Mouse (Mus musculus) heart, embryonic 16.5 days (tissue): ENCODE results near the gene Nedd9. TPM values are rescaled to one million over a fixed set of nuclear protein-coding genes. Genes with fewer than 3 reads are reported as not detected.

ENCODE experiments used
- ATAC-seq: fragments of 200-750 bp; cut with Nextera tagmentation; replicated peaks from 2 replicates; pipeline ENCODE4 v1.8.0; 2017; ENCODE audit warnings: moderate number of reproducible peaks; ENCODE audit not compliant: insufficient read depth, low FRiP score; ENCODE audit errors: extremely low read depth
- H3K27ac ChIP-seq: fragments of 300-500 bp; sonication (generic); 2 replicates; pipeline ENCODE4 v1.5.1; 2014; ENCODE audit warnings: mild to moderate bottlenecking, low read length, control low read depth, moderate library complexity
- H3K27me3 ChIP-seq: fragments of 300-500 bp; sonication (generic); 2 replicates; pipeline ENCODE4 v1.6.1; 2014; ENCODE audit warnings: low read length, mixed read lengths; ENCODE audit not compliant: control insufficient read depth, insufficient read depth
- H3K36me3 ChIP-seq: fragments of 300-500 bp; sonication (generic); 2 replicates; pipeline ENCODE4 v1.6.1; 2014; ENCODE audit not compliant: control insufficient read depth, insufficient read depth
- H3K4me1 ChIP-seq: fragments of 300-500 bp; sonication (generic); 2 replicates; pipeline ENCODE4 v1.6.1; 2014; ENCODE audit warnings: low read length, mixed read lengths; ENCODE audit not compliant: control insufficient read depth, insufficient read depth
- H3K4me2 ChIP-seq: fragments of 300-500 bp; sonication (generic); 2 replicates; pipeline ENCODE4 v1.6.1; 2014; ENCODE audit warnings: low read depth, mild to moderate bottlenecking, control low read depth, low read length
- H3K4me3 ChIP-seq: fragments of 300-500 bp; sonication (generic); 2 replicates; pipeline ENCODE4 v1.5.1; 2014; ENCODE audit warnings: mild to moderate bottlenecking, control low read depth, low read length
- H3K9ac ChIP-seq: fragments of 300-500 bp; sonication (generic); 2 replicates; pipeline ENCODE4 v1.6.1; 2014; ENCODE audit warnings: low read length, control low read depth
- H3K9me3 ChIP-seq: fragments of 300-500 bp; sonication (generic); replicated peaks from 2 replicates; pipeline ENCODE4 v1.6.1; 2016; ENCODE audit warnings: low read length; ENCODE audit not compliant: control insufficient read depth
- WGBS: fragments of 180-500 bp; shearing (Covaris S2); extraction: QIAGEN DNeasy Blood & Tissue Kit; methylation state at CpG from one replicate; pipeline ENCODE4 v1.1.7; 2014; 5-methylcytosine and 5-hydroxymethylcytosine counted together
- polyA plus RNA-seq: library from polyadenylated mRNA; unstranded; fragments of >200 nt; fragmentation: Nextera tagmentation; extraction: Ambion mirVana; gene quantifications from 2 replicates; pipeline ENCODE4 v1.2.1, GENCODE M21; 2015

The Nedd9 gene
- polyA plus RNA-seq, 1 experiment from 2014 or later: 19.5 TPM

DNA sequence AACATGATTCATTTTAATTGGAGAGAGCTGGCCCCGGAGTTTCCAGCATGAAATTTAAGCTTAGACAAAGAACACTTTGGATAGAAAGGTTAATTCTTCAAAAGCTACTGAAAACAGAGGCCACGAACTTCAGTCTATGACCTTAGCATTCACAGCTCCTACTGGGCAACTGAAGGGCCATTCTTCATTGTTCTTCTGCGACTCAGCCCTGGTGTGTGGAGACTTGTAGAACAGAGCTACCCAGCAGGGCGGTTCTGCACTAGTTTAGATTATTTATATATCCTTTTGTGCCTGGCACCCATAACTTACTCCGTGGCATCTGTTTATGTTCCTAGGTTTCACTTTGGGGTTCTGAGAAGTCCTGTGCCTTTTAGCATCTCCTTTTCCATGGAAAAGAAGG lies 193.6 kb downstream of the Nedd9 start:
- Histone ChIP-seq H3K36me3 (no peaks in the 10 kb centered on the region), H3K27me3 (no peaks in the 10 kb centered on the region), H3K9me3 (peaks cover 3% of the 10 kb centered on the region; the same call in 1 of the 2 replicates), H3K27ac (no peak overlapping the region), H3K4me2 (no peak overlapping the region), H3K4me1 (no peaks in the 10 kb centered on the region), H3K4me3 (no peak overlapping the region), H3K9ac (no peak overlapping the region)
- 72% methylated on average over 5 of the region's 5 CpGs for WGBS
- ATAC-seq: no peak

DNA sequence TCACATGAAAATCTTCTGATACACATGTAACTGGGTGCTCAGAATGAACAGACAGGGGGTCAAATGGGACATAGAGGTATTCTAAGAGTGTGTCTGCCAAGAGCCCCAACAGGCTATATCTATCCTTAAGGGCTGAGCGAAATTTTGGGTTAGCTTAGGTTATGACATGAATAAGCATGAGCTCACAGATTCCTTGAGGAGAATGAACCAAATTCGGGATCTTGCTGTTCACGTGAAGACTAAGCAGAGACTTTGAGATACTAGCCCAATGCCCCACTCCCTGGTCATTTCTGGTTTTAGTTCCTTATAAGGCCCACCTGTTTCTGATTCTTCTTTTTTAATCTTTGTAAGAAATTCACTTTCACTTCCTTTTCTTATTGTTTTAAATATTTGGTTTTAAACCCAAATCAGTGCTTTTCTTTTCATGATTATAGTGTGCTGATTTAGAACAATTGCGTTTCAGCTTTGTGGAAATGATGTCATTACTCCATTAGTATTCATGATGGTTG lies 195.6 kb downstream of the Nedd9 start:
- no peaks in the 10 kb centered on the region for H3K27me3 ChIP-seq
- 78% methylated on average over 4 of the region's 4 CpGs for WGBS
- H3K36me3 ChIP-seq: no peaks in the 10 kb centered on the region
- no peaks in the 10 kb centered on the region for H3K4me1 ChIP-seq
- peaks cover 3% of the 10 kb centered on the region; the same call in 1 of the 2 replicates for H3K9me3 ChIP-seq
- no peak overlapping the region for H3K9ac ChIP-seq
- no peak overlapping the region for H3K27ac ChIP-seq
- H3K4me3 ChIP-seq: no peak overlapping the region
- H3K4me2 ChIP-seq: no peak overlapping the region
- no peak for ATAC-seq

DNA sequence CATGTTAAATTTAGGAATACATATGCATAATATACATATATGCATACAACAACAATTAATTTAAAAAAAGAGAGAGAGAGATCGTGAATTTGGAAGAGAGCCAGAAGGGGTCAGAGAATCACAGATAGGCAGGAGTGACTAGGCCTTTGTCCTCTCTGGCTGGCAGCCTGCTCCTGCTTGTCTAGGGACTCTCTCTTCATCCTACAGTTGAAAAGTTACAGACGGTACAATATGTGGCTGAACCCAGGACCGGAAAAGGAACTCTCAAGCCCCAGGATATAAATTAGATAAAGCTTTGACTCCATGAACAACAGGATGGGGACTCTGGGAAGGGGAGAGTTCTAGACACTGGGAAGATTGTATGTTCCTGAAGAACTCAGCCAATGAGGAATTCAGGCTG lies 200.9 kb downstream of the Nedd9 start:
- no peak overlapping the region for H3K4me3 ChIP-seq
- WGBS: 36% methylated on average over 3 of the region's 3 CpGs
- no peaks in the 10 kb centered on the region for H3K27me3 ChIP-seq
- H3K36me3 ChIP-seq: no peaks in the 10 kb centered on the region
- no peak overlapping the region for H3K27ac ChIP-seq
- no peaks in the 10 kb centered on the region for H3K4me1 ChIP-seq
- no peak overlapping the region for H3K9ac ChIP-seq
- no peak overlapping the region for H3K4me2 ChIP-seq
- no peak for ATAC-seq
- peaks cover under 1% of the 10 kb centered on the region; the same call in 1 of the 2 replicates for H3K9me3 ChIP-seq

DNA sequence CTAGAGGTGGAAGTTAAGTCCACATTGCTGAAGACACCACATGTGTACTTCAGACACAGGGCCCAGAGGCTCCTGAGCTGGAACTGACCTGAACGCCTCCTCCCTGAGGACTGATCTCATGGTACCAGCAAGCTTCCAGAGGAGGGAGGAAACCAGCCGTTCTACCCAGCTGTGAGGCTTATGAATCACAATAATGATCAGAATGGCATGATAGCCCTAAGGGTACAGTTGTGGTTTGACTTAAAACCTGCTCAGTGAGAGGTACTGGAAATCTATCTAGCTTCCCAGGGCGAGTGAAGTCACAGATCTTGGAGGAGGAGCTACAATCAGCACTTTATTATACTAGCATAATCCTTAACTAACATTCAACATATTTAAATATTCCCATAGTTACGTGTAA lies 201.7 kb downstream of the Nedd9 start:
- Histone ChIP-seq H3K9ac (no peak overlapping the region), H3K4me1 (no peaks in the 10 kb centered on the region), H3K4me3 (no peak overlapping the region), H3K36me3 (no peaks in the 10 kb centered on the region), H3K4me2 (no peak overlapping the region), H3K9me3 (no peaks in the 10 kb centered on the region), H3K27me3 (no peaks in the 10 kb centered on the region), H3K27ac (no peak overlapping the region)
- ATAC-seq: no peak
- 72% methylated on average over 4 of the region's 4 CpGs for WGBS

DNA sequence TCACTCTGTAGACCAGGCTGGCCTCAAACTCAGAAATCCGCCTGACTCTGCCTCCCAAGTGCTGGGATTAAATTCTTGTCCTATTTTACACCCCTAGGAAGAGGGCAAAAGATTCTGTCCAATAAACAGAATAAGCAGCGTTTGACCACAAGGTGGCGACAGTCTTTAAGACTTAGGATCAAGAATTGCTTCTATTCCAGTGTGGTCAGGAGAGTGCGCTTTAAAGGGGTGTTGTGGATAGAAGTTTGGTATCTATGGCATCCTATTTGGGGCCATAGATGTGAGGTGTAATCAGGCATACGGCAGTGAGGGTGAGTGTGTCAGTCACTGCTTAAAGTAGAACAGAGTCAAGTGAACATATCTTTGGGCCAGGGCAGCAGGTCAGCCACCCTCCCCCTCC lies 203.9 kb downstream of the Nedd9 start:
- Histone ChIP-seq H3K4me2 (no peak overlapping the region), H3K4me1 (no peaks in the 10 kb centered on the region), H3K27me3 (no peaks in the 10 kb centered on the region), H3K4me3 (no peak overlapping the region), H3K9me3 (no peaks in the 10 kb centered on the region), H3K9ac (no peak overlapping the region), H3K36me3 (no peaks in the 10 kb centered on the region), H3K27ac (no peak overlapping the region)
- no peak for ATAC-seq
- WGBS: 11% methylated on average over 5 of the region's 5 CpGs

DNA sequence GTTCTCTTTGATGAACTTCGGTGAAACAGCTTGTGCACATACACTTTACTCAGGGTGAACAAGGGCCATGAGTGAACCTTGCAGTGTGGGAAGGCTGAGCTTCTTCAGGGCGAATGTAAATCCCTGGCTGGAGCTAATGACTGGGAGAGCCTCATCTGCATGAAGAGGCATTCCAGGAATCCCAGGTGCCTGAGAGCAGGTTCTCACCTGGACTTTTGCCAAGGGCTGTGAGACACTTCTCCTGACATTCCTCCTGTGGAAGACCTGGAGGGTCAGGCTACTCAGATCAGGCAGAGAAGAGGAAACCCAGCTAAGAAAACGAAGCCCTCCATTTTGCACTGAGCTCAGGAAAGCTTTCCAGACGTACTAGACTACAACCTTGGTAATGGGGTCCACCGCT lies 206.5 kb downstream of the Nedd9 start:
- Histone ChIP-seq H3K36me3 (no peaks in the 10 kb centered on the region), H3K9me3 (no peaks in the 10 kb centered on the region), H3K27me3 (no peaks in the 10 kb centered on the region), H3K27ac (no peak overlapping the region), H3K4me2 (no peak overlapping the region), H3K9ac (no peak overlapping the region), H3K4me1 (no peaks in the 10 kb centered on the region), H3K4me3 (no peak overlapping the region)
- no peak for ATAC-seq
- 69% methylated on average over 5 of the region's 5 CpGs for WGBS

DNA sequence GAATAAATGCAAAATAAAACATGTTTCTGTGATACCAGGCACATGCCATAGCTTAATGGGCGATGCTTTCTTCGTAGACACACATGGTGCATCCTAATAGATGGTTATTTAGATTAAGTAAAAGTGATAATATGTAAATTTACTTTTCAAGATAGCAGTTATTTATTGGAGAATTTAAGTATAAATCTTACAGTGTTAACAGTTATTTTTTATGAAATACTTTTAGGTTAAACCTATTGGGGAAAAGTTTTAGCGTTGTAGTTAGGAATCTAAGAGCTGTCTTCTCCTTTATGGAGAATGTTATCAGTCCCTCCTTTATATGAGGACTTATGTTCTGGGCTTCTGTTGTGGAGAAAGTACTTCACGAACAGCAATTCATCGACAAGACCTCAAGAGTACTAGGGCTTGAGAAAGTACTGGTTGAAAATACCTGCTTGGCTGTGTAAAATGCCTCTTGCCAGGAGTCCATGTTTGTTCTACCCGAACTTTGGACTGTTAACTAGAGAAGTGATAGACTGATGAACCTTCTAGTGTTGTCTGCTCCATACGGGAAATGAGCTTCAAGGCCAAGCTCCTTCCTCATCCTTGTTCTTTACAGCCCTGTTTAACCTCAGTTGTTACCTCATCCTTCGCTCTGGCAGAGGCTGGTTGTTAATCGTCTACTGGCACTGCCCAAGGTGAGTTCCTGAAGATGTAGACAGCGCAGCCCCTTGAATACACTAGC lies 213.1 kb downstream of the Nedd9 start, which contains the start of gene Gm17364:
Gene Gm17364, minus strand, starts transcription at position 51 of the 724 bp plus-strand sequence.
- no peak within 1 kb of the TSS for H3K4me2 ChIP-seq
- H3K4me1 ChIP-seq: no peaks in the 10 kb centered on the region
- H3K36me3 ChIP-seq: peaks cover 11% of the 10 kb centered on the region
- no peaks in the 10 kb centered on the region for H3K9me3 ChIP-seq
- no peak within 1 kb of the TSS for H3K27ac ChIP-seq
- ATAC-seq: no peak
- H3K4me3 ChIP-seq: no peak within 1 kb of the TSS
- 90% methylated on average over 10 of the region's 10 CpGs for WGBS
- H3K27me3 ChIP-seq: no peaks in the 10 kb centered on the region
- H3K9ac ChIP-seq: no peak within 1 kb of the TSS

DNA sequence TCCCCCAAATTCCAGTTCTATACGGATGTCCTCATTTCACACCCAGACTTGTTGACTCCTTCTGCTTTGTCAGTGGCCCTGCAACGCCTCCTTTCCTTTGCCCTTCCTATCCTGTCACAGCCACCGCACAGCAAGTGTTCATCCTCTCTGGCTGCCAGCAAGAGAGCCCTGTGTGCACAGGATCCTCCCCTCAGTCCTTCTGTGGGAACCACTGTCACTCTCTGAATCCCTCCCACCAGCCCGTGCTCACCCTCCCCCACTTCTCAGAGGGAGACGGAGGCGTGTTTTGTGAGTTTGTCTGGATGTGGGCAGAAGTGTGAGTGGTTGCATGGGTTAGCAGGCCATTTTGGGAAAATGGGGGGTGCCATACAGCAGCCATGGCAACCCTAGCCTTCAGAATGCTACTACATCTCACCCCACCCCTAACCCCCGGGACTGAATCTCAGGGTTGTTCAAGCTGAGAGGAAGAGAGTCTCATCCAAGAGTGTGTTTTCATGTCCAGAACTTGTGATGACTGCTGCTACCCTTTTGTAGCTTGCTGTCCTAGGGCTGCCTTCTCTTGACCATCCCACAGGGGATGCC lies 219.2 kb downstream of the Nedd9 start:
- WGBS: 28% methylated on average over 7 of the region's 7 CpGs
- no peak overlapping the region for H3K4me2 ChIP-seq
- no peak for ATAC-seq
- H3K4me3 ChIP-seq: no peak overlapping the region
- H3K9ac ChIP-seq: no peak overlapping the region
- peaks cover 7% of the 10 kb centered on the region; the same call in 1 of the 2 replicates for H3K36me3 ChIP-seq
- H3K27ac ChIP-seq: no peak overlapping the region
- H3K27me3 ChIP-seq: no peaks in the 10 kb centered on the region
- H3K4me1 ChIP-seq: 0 out of 2 replicates have a peak, but pooled peaks cover 3% of the 10 kb centered on the region
- H3K9me3 ChIP-seq: peaks cover 4% of the 10 kb centered on the region; the same call in 1 of the 2 replicates

DNA sequence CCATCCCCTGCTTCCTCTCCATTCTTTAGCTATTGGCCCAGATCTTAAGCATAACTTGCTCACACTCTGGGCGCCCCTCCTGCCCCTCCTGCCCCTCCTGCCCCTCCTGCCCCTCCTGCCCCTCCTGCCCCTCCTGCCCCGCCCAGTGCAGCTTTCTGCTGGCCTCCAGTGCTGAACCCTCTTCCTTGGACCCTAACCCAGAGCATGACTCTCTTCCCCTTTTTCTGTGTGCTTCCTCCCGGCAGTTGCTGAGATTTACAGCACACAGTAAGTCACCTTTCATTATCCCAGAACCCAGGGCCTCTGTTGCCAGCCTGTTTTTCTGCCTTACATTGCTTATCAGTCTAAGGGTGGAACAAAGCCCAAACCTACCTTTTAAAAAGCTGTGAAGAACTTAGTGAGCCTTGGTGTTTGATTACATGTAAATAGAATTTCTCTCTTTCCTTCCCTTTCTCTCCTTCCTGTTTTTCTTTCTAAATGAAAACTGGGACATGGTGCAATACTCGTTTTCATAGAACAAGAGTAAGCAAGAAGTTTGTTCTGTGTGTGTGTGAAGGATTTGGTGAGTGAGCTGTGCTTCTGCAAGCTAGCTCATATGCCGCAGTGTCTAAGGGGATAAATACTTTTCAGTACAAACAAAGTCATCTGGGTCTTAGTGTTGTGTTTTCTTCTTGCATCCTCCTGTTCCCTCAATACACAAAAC lies 223.7 kb downstream of the Nedd9 start:
- WGBS: 75% methylated on average over 5 of the region's 5 CpGs
- Histone ChIP-seq H3K4me3 (no peak overlapping the region), H3K9me3 (peaks cover 4% of the 10 kb centered on the region; the same call in 1 of the 2 replicates), H3K4me2 (no peak overlapping the region), H3K36me3 (peaks cover 3% of the 10 kb centered on the region; the same call in 1 of the 2 replicates), H3K27ac (no peak overlapping the region), H3K9ac (no peak overlapping the region), H3K27me3 (no peaks in the 10 kb centered on the region), H3K4me1 (0 out of 2 replicates have a peak, but pooled peaks cover 3% of the 10 kb centered on the region)
- ATAC-seq: no peak
